Mouse (Mus musculus) megakaryocyte, embryonic 14.5 days (primary cell): ENCODE results near the gene Ppp6r2.

Experiments
- FLI1 ChIP-seq: IDR thresholded peaks from 2 replicates; pipeline ENCODE4 v1.6.1; 2012; ENCODE audit warnings: low read length, inconsistent platforms, mixed read lengths
- GATA1 ChIP-seq: IDR thresholded peaks from 3 replicates; pipeline ENCODE4 v1.6.1; 2012; ENCODE audit warnings: mixed read lengths, low read length, inconsistent platforms, borderline replicate concordance

DNA sequence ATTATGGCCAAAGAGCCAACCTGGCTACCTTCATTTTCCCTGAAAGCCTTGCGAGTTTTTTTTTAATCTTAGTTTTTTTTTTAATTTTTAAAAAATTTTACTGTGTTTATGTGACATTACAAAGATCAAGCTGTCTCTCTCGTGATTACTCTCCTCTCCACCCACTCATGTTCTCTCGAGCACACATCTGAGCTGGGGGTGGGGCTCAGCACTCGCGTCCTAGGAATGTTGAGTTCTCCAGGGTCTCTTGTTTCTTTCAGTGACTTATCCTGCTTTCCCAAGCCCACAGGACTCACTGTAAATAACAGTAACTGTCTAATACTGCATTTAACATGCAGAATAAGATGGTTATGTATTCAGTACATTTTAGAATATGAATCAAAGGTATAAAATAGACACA is 53.1 kb downstream of the Ppp6r2 start:
- no peak for TF ChIP-seq GATA1
- TF ChIP-seq FLI1: no peak
